Mouse (Mus musculus): ENCODE measurements around the gene Plcl1. TPM values are rescaled to one million over a fixed set of nuclear protein-coding genes. Genes with fewer than 3 reads are reported as not detected.

The Plcl1 gene
- polyA plus RNA-seq, 1 experiment from 2014 or later = 0.70 TPM

DNA sequence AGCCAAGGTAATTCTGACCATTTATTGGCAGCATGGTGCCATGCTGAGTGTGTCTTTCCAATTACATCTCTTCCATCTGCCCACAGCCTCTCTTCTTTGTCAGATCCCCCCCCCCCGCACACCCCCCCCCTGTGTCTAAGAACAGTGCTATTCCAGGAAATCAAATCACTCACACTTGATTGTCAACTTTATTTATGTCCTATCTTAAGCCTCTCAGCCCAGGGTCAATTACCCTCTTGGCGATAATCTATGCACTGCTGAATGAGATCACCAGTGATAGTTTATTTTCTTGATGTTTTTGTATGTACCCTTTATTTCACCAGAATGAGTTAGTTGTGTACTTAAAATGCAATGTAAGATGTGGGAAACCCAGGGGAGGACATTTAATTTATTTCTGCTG is 176.0 kb downstream of the Plcl1 start:
- no peak for ATAC-seq (replicated peaks; ENCODE audit: insufficient number of reproducible peaks, low FRiP score, low TSS enrichment)

DNA sequence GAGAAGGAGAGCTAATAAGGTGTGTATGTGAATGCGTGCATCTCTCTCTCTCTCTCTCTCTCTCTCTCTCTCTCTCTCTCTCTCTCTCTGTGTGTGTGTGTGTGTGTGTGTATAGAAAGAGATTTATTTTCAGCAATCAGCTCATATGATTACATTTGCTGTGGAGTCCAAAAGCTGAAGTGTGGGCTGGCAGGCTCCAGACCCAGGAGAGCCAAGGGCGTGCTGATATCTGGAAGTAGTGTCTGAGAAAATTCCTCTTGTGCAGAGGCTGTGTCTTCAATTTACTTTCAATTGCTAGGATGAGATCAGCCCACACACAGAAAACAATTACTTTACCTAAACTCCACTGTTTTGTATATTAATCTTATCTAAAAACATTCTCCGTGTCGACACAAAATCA is 179.7 kb downstream of the Plcl1 start:
- Histone ChIP-seq H3K27me3 (ENCODE audit: control insufficient read depth, insufficient read depth, low read length) (no peaks in the 10 kb centered on the region), H3K36me3 (ENCODE audit: control insufficient read depth, insufficient read depth, low read length) (no peaks in the 10 kb centered on the region), H3K4me3 (ENCODE audit: low read depth, low read length) (no peak overlapping the region), H3K27ac (ENCODE audit: low read depth, low read length) (no peak overlapping the region), H3K4me2 (no peak overlapping the region), H3K4me1 (ENCODE audit: control insufficient read depth, insufficient read depth, low read length) (no peaks in the 10 kb centered on the region), H3K9ac (ENCODE audit: low read depth, low read length) (no peak overlapping the region), H3K9me3 (replicated peaks; ENCODE audit: control insufficient read depth, low read length) (no peaks in the 10 kb centered on the region)
- ATAC-seq (replicated peaks; ENCODE audit: insufficient number of reproducible peaks, low FRiP score, low TSS enrichment) = no peak
- 77% methylated on average over 4 of the region's 4 CpGs for whole genome bisulfite sequencing (ENCODE audit: insufficient replicate concordance)

More for the DNA sequence above, 176.0 kb downstream of the Plcl1 start:
- no peaks in the 10 kb centered on the region for H3K4me1 ChIP-seq (ENCODE audit: control insufficient read depth, insufficient read depth, low read length)
- no peaks in the 10 kb centered on the region for H3K36me3 ChIP-seq (ENCODE audit: control insufficient read depth, insufficient read depth, low read length)
- WGBS (ENCODE audit: insufficient replicate concordance) = 63% methylated on average over 2 of the region's 2 CpGs
- no peak overlapping the region for H3K9ac ChIP-seq (ENCODE audit: low read depth, low read length)
- no peaks in the 10 kb centered on the region for H3K27me3 ChIP-seq (ENCODE audit: control insufficient read depth, insufficient read depth, low read length)
- H3K4me2 ChIP-seq = no peak overlapping the region
- no peak overlapping the region for H3K27ac ChIP-seq (ENCODE audit: low read depth, low read length)
- H3K9me3 ChIP-seq (replicated peaks; ENCODE audit: control insufficient read depth, low read length) = no peaks in the 10 kb centered on the region
- H3K4me3 ChIP-seq (ENCODE audit: low read depth, low read length) = no peak overlapping the region

DNA sequence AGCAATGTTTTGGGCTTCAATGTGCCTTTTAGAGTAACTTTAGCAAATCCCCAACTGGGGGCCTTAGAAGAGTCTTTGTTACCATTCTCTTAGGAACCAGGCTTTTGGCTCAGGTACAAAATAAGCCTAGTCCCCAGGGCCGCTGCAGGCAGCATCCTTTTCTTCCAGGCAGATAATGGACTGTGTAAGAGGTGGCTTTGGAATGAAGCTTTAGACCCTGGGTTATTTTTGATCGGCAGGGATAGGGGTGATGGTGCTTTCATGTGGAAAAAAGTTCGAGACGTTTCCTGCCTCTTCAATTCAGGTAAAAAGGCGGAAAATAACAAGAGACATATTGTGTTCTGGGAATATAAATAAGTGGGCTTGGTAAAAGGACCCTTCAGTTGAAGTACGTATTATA is 182.4 kb downstream of the Plcl1 start:
- no peak for ATAC-seq (replicated peaks; ENCODE audit: insufficient number of reproducible peaks, low FRiP score, low TSS enrichment)
- H3K4me3 ChIP-seq (ENCODE audit: low read depth, low read length) = no peak overlapping the region
- H3K36me3 ChIP-seq (ENCODE audit: control insufficient read depth, insufficient read depth, low read length) = no peaks in the 10 kb centered on the region
- no peak overlapping the region for H3K4me2 ChIP-seq
- H3K9ac ChIP-seq (ENCODE audit: low read depth, low read length) = no peak overlapping the region
- 64% methylated on average over 6 of the region's 6 CpGs for WGBS (ENCODE audit: insufficient replicate concordance)
- H3K9me3 ChIP-seq (replicated peaks; ENCODE audit: control insufficient read depth, low read length) = no peaks in the 10 kb centered on the region
- no peak overlapping the region for H3K27ac ChIP-seq (ENCODE audit: low read depth, low read length)
- no peaks in the 10 kb centered on the region for H3K4me1 ChIP-seq (ENCODE audit: control insufficient read depth, insufficient read depth, low read length)
- H3K27me3 ChIP-seq (ENCODE audit: control insufficient read depth, insufficient read depth, low read length) = no peaks in the 10 kb centered on the region

DNA sequence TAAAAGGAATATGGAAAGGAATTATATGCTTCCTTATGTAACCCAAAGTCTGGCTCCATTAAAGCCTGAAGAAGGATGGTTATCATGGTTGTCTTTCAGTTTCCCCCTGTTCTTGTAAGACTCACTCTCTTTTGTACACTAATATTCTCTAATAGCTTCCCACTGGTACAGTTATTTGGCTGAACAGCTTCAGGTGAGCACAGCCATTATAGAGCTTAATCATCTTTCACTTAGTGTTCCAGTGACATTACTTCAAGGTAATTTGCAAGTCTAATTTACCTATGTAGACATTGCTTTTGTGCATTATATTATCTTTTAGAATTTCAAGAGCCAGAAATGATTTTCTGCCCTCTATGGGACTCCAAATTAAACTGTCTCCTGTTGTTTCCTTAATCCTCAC is 184.3 kb downstream of the Plcl1 start:
- Histone ChIP-seq H3K4me1 (ENCODE audit: control insufficient read depth, insufficient read depth, low read length) (no peaks in the 10 kb centered on the region), H3K27ac (ENCODE audit: low read depth, low read length) (no peak overlapping the region), H3K36me3 (ENCODE audit: control insufficient read depth, insufficient read depth, low read length) (no peaks in the 10 kb centered on the region), H3K27me3 (ENCODE audit: control insufficient read depth, insufficient read depth, low read length) (no peaks in the 10 kb centered on the region), H3K9me3 (replicated peaks; ENCODE audit: control insufficient read depth, low read length) (no peaks in the 10 kb centered on the region), H3K9ac (ENCODE audit: low read depth, low read length) (no peak overlapping the region), H3K4me3 (ENCODE audit: low read depth, low read length) (no peak overlapping the region), H3K4me2 (no peak overlapping the region)
- ATAC-seq (replicated peaks; ENCODE audit: insufficient number of reproducible peaks, low FRiP score, low TSS enrichment) = no peak

DNA sequence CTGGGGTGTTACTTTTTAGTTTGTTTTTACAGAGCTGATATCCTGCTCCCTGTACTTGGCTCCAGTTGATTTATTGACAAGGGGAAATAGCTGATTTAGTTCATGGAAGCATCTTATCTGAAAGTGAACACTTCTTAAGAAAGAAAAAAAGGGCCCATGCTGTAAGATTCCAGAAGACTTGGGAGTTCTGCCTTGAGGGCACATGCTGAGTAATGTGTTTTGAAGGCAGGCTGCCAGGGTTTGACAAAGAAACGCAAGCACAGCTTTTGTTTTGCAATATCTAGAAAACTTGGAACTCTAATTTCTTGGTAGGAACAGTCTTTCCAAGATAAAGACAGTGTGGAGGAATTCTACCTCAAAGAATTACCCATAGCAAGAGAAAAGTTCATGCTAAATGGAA is 194.8 kb downstream of the Plcl1 start:
- WGBS (ENCODE audit: insufficient replicate concordance) = 52% methylated on average over 1 of the region's 1 CpGs
- H3K9ac ChIP-seq (ENCODE audit: low read depth, low read length) = no peak overlapping the region

DNA sequence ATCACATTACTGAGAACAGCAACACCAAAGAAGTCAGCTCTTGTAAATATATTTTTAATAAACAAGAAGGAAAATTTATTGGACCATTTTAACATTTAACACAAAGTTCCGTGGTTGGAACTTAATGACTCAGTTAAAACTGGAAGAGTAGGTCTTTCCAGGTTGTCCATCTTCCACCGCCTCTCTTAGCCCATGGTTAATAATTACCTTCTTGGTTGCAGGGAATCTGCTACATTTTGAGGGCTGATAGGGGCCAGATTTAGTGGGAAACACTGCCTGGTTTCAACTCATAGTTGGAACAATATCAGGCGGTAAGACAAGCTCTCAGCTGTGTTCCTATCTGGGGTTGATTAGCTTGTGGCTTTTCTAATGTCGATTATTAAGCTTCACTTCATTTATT is 198.9 kb downstream of the Plcl1 start:
- no peaks in the 10 kb centered on the region for H3K4me1 ChIP-seq (ENCODE audit: control insufficient read depth, insufficient read depth, low read length)
- H3K27me3 ChIP-seq (ENCODE audit: control insufficient read depth, insufficient read depth, low read length) = no peaks in the 10 kb centered on the region
- no peak overlapping the region for H3K27ac ChIP-seq (ENCODE audit: low read depth, low read length)
- H3K9me3 ChIP-seq (replicated peaks; ENCODE audit: control insufficient read depth, low read length) = no peaks in the 10 kb centered on the region
- WGBS (ENCODE audit: insufficient replicate concordance) = 84% methylated on average over 4 of the region's 4 CpGs
- H3K4me3 ChIP-seq (ENCODE audit: low read depth, low read length) = no peak overlapping the region
- no peaks in the 10 kb centered on the region for H3K36me3 ChIP-seq (ENCODE audit: control insufficient read depth, insufficient read depth, low read length)
- no peak overlapping the region for H3K9ac ChIP-seq (ENCODE audit: low read depth, low read length)
- no peak for ATAC-seq (replicated peaks; ENCODE audit: insufficient number of reproducible peaks, low FRiP score, low TSS enrichment)
- H3K4me2 ChIP-seq = no peak overlapping the region

More for the DNA sequence above, 194.8 kb downstream of the Plcl1 start:
- no peak overlapping the region for H3K4me2 ChIP-seq
- H3K4me1 ChIP-seq (ENCODE audit: control insufficient read depth, insufficient read depth, low read length) = no peaks in the 10 kb centered on the region
- no peak overlapping the region for H3K27ac ChIP-seq (ENCODE audit: low read depth, low read length)
- no peaks in the 10 kb centered on the region for H3K27me3 ChIP-seq (ENCODE audit: control insufficient read depth, insufficient read depth, low read length)
- no peaks in the 10 kb centered on the region for H3K36me3 ChIP-seq (ENCODE audit: control insufficient read depth, insufficient read depth, low read length)
- H3K4me3 ChIP-seq (ENCODE audit: low read depth, low read length) = no peak overlapping the region
- H3K9me3 ChIP-seq (replicated peaks; ENCODE audit: control insufficient read depth, low read length) = no peaks in the 10 kb centered on the region
- no peak for ATAC-seq (replicated peaks; ENCODE audit: insufficient number of reproducible peaks, low FRiP score, low TSS enrichment)

DNA sequence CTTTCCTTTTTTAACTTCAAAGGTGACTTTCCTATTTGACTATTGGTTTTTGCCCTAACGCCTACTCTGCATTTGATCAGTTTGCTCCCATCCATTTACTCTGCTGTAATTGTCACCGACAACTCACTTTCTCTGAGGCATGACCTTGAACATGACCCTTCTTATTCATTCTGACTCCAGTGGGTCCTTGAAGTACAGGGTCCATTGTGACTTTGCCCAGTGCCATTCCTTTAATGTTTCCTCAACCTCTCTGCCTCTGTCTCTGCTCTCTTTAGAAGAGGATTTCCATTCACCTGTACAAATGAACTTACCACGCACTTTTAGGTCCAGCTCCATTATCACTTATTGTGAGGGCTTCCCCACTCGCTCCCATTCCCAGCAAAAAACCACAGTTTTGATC is 199.7 kb downstream of the Plcl1 start:
- Histone ChIP-seq H3K27me3 (ENCODE audit: control insufficient read depth, insufficient read depth, low read length) (no peaks in the 10 kb centered on the region), H3K9ac (ENCODE audit: low read depth, low read length) (no peak overlapping the region), H3K36me3 (ENCODE audit: control insufficient read depth, insufficient read depth, low read length) (no peaks in the 10 kb centered on the region), H3K4me1 (ENCODE audit: control insufficient read depth, insufficient read depth, low read length) (no peaks in the 10 kb centered on the region), H3K9me3 (replicated peaks; ENCODE audit: control insufficient read depth, low read length) (no peaks in the 10 kb centered on the region), H3K27ac (ENCODE audit: low read depth, low read length) (no peak overlapping the region), H3K4me2 (no peak overlapping the region), H3K4me3 (ENCODE audit: low read depth, low read length) (no peak overlapping the region)
- 82% methylated on average over 4 of the region's 4 CpGs for WGBS (ENCODE audit: insufficient replicate concordance)
- no peak for ATAC-seq (replicated peaks; ENCODE audit: insufficient number of reproducible peaks, low FRiP score, low TSS enrichment)

DNA sequence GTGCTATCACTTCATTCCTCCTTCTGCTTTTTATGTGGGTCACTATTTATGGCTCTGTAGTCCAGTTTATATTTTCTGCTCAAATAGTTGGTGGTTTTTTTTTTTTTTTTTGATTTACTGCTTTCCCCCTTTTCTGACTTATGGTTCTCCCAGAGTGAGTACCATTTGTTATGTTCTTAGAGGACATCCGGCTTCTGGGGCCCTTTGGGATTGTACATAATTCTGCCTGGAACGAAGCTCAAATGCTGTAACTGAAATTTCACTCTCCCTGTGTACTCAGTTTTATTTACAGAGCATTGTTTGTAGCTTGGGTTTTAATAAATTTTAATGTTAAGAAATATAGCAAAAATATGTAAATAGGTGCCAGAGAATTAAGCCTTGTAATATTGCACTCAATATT is 200.2 kb downstream of the Plcl1 start:
- no peaks in the 10 kb centered on the region for H3K4me1 ChIP-seq (ENCODE audit: control insufficient read depth, insufficient read depth, low read length)
- no peak overlapping the region for H3K4me3 ChIP-seq (ENCODE audit: low read depth, low read length)
- H3K36me3 ChIP-seq (ENCODE audit: control insufficient read depth, insufficient read depth, low read length) = no peaks in the 10 kb centered on the region
- WGBS (ENCODE audit: insufficient replicate concordance) = 75% methylated on average over 2 of the region's 2 CpGs
- no peak for ATAC-seq (replicated peaks; ENCODE audit: insufficient number of reproducible peaks, low FRiP score, low TSS enrichment)
- no peaks in the 10 kb centered on the region for H3K9me3 ChIP-seq (replicated peaks; ENCODE audit: control insufficient read depth, low read length)
- no peaks in the 10 kb centered on the region for H3K27me3 ChIP-seq (ENCODE audit: control insufficient read depth, insufficient read depth, low read length)
- no peak overlapping the region for H3K9ac ChIP-seq (ENCODE audit: low read depth, low read length)
- no peak overlapping the region for H3K27ac ChIP-seq (ENCODE audit: low read depth, low read length)
- no peak overlapping the region for H3K4me2 ChIP-seq

DNA sequence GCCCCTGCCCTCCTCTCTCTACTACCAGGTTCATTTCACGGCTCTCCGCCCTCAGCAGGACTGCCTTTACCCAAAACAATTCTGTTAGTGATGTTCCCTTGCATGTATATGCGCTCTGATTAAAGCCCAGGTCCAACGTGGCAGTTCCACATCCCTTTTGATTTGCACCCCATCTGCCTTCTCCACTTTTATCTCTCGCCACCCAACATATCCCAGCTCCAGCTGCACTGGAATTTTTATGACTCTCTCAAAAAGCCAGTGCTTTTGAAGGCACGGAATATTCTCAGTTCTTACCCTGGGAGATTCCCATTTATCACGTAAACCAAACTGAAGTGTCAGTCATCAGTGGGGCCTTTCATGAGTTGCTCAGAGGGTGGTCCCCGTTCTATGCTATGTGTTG is 200.7 kb downstream of the Plcl1 start:
- no peak overlapping the region for H3K4me2 ChIP-seq
- no peak overlapping the region for H3K4me3 ChIP-seq (ENCODE audit: low read depth, low read length)
- H3K9me3 ChIP-seq (replicated peaks; ENCODE audit: control insufficient read depth, low read length) = no peaks in the 10 kb centered on the region
- no peaks in the 10 kb centered on the region for H3K27me3 ChIP-seq (ENCODE audit: control insufficient read depth, insufficient read depth, low read length)
- H3K4me1 ChIP-seq (ENCODE audit: control insufficient read depth, insufficient read depth, low read length) = no peaks in the 10 kb centered on the region
- no peaks in the 10 kb centered on the region for H3K36me3 ChIP-seq (ENCODE audit: control insufficient read depth, insufficient read depth, low read length)
- ATAC-seq (replicated peaks; ENCODE audit: insufficient number of reproducible peaks, low FRiP score, low TSS enrichment) = no peak
- WGBS (ENCODE audit: insufficient replicate concordance) = 66% methylated on average over 8 of the region's 8 CpGs
- H3K27ac ChIP-seq (ENCODE audit: low read depth, low read length) = no peak overlapping the region
- no peak overlapping the region for H3K9ac ChIP-seq (ENCODE audit: low read depth, low read length)

Data from heart, embryonic 11.5 days (tissue).